Mouse (Mus musculus) fibroblast of lung, adult 2 months (primary cell): Measurements from ENCODE around the gene Rras2.

Experiments
- DNase-seq: peaks from one replicate; pipeline ENCODE4 v3.0.0-alpha.2; 2011; ENCODE audit warnings: low read depth

The Rras2 gene

GRCm38 (mm10) chr7:114071851-114072616, 45.5 kb downstream of the Rras2 start:
- no peak for DNase-seq

GRCm38 (mm10) chr7:114071395-114071794, 46.2 kb downstream of the Rras2 start:
- no peak for DNase-seq

DNA sequence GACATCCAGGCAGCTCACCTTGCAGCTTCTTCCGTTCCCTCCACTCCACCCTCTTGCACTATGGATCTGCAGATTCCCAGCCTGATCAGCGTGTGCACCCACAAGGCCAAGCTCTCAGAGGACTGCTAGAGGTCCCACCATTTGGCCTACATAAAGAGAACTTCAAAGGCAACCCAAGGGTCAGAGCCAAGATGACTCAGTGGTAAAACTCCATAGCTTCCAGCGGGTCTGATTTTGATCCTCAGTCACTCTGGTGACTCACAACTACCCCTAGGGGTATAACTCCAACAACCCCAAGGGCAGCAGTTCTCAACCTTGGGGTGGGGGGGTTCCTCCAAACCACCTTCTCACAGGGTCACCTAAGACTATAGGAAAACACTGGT, 47.1 kb downstream of the Rras2 start:
- no peak for DNase-seq

GRCm38 (mm10) chr7:114069726-114070457, 47.7 kb downstream of the Rras2 start:
- DNase-seq = no peak

GRCm38 (mm10) chr7:114068956-114069533, 48.5 kb downstream of the Rras2 start:
- no peak for DNase-seq

GRCm38 (mm10) chr7:114066529-114067178, 50.9 kb downstream of the Rras2 start:
- DNase-seq = peak; percentile 50

DNA sequence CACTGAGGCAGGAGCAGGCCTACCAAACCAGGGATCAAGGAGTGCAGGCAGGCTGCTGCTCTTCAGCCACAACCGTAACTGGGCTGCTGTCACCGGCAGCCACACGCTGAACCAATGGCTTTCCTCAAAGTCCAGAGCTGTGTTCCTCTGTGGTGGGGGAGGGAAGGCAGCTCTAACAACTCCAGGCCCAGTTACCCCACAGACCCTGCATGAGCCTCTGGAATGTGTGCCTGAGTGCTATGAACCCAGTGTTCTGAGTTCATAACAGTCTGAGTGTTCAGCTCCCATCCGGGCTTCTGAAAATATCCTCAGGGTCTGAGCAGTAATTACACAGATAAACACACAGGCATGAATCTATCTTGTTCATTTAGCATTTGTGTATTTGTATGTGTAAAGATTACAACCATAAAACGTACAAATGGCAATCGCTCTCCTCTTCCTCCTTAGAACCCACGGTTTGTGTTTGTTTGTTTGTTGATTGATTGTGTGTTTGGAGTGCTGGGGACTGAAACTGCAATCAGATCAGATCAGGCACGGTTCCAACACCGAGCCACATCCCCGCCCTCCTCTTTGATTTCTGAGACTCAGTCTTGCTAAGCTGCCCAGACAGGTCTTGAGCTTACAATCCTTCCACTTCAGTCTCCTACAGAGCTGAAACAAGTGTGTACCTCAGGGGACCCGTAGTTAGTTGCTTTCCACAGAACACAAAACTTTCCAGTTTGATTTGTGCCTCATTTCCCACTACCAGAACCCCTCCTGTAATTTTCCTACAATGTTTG, 52.0 kb downstream of the Rras2 start:
- DNase-seq = no peak

- DNase-seq = no peak
Observed at GRCm38 (mm10) chr7:114063966-114064365, 53.6 kb downstream of the Rras2 start.

DNA sequence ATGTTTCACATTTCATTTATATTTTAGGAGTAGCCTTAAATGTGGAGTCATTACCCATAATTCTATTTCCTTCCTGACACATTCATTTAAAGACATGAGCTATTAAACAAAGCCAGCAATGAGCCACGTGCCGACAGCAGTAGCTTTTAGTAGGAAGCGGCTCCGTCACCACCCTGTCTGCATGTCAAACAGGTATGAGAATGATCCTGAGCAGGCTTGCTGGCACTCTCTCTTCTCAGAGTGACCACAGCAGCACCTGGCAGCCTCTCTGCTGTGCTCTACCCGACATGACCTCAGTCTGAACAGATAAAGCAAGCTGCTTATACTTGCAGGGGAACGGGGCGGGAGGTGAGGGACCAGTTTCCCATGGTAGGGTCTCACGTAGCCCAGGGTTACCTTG, 54.0 kb downstream of the Rras2 start:
- DNase-seq = no peak

DNA sequence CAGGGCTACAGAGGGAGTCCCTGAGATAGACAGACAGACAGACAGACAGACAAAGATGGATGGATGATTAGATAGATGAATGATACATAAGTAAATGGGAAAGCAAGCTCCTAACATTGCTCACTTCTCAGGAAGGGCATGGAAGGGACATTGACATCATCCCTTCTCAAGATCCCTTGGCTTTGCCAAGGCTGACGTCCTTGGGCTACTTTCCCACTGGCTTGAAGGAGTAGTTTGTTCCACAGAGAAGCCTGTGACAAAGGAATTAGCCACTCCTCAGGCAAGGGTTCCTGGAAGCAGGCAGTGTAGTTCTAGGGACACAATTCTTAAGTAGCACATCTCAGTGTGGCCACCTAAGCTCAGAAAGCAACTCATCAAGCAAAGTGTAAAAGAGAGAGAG, 55.1 kb downstream of the Rras2 start:
- no peak for DNase-seq

GRCm38 (mm10) chr7:114060445-114060844, 57.1 kb downstream of the Rras2 start:
- no peak for DNase-seq

DNA sequence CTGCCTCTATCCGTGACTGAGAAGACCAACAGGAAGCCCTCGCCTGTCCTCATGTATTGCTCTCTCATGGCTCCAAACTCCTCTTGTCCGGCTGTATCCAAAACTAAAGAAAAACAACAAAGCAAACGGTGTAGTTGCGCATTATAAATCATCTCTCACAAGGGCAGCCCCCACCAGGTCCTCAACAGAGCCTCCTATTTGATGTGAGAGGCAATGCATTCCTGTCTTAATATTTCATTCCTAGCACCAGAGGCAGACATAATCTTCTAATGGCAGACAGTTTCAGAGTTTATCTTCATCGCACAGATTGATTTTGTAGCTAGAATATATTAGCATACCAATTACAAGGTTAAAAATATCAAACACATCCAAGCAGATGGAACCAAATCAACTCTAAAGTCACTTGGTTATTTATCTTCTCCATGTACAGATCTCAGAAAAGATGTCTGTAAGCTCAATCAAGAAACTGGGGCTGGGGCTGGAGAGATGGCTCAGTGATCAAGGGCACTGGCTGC, 58.6 kb downstream of the Rras2 start:
- no peak for DNase-seq

DNA sequence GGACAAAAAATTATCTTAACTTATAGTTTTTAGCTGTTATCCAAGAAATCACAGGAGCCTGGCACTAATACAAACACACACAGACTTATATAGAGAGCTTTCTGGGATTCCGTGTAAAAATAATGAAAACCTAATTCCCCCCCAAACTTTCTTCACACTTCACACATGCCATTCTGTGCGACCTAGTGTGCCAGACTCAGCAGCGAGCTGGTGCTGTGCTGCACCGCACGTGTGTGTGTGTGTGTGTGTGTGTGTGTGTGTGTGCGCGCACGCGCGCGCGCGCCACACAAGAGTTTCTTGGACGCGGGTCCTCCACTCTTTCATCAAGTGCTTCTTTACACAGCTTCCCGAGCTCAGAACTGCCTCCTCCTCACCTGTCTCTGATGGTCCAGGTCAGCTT, 59.4 kb downstream of the Rras2 start:
- no peak for DNase-seq

- no peak for DNase-seq
Observed at GRCm38 (mm10) chr7:114053720-114054119, 63.9 kb downstream of the Rras2 start.

DNA sequence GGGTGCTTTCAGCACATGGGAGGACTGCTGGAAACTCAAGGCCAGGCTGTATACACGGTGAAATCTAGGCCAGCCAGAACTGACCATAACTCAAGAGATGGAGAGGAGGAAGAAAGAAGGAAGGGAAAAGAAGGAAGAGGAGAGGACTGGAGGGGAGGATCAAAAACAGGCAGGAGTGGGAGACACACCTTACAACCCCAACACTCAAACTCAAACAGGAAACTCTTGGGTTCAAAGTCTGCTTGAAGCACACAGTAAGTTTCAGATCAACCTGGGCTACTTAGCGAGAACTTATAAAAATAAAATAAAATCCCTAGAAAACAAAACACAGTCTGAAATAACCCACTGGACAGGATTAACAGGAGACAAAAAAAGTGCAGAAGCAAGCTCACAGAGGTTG, 71.8 kb downstream of the Rras2 start:
- DNase-seq = no peak

DNA sequence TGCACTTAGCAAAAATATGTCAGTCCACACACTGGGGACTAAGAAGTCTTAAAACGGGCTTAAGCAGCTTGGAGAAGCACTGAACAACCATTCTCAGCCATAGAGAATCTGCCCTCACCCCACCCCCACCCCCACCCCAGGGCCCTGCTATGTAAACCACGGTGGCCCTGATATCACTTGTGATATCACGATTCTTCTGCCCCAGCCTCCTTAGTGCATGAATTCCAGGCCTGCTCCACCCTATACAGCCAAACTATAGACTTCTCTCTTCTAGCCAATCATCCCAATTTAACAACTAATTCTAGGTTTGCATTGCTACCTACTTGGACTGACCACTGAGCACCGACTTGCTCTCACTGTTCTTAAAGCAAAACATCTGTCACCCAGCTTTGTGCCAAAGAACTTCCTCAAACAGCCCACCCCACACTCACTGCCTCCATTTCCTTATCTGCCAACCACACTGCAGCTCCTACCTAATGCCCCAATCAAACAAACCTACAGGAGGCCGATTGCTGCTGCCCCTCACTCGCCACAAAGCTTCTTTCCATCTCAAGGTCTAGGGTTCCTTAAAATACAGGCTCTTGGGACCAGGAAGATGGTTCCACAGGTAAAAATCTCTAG, 73.5 kb downstream of the Rras2 start:
- no peak for DNase-seq

GRCm38 (mm10) chr7:114042973-114043928, 74.3 kb downstream of the Rras2 start:
- no peak for DNase-seq

GRCm38 (mm10) chr7:114041349-114041748, 76.2 kb downstream of the Rras2 start:
- no peak for DNase-seq

GRCm38 (mm10) chr7:114037237-114037636, 80.3 kb downstream of the Rras2 start:
- DNase-seq = no peak

- peak; percentile 91 for DNase-seq
Observed at GRCm38 (mm10) chr7:114029596-114029995, 88.0 kb downstream of the Rras2 start.
